Mouse (Mus musculus) layer of hippocampus, adult 9-10 months (tissue): ENCODE measurements around the gene Ptprd.

Experiments
- DNase-seq: peaks from one replicate; pipeline ENCODE4 v3.0.0; 2022; ENCODE audit warnings: low spot score

The Ptprd gene

DNA sequence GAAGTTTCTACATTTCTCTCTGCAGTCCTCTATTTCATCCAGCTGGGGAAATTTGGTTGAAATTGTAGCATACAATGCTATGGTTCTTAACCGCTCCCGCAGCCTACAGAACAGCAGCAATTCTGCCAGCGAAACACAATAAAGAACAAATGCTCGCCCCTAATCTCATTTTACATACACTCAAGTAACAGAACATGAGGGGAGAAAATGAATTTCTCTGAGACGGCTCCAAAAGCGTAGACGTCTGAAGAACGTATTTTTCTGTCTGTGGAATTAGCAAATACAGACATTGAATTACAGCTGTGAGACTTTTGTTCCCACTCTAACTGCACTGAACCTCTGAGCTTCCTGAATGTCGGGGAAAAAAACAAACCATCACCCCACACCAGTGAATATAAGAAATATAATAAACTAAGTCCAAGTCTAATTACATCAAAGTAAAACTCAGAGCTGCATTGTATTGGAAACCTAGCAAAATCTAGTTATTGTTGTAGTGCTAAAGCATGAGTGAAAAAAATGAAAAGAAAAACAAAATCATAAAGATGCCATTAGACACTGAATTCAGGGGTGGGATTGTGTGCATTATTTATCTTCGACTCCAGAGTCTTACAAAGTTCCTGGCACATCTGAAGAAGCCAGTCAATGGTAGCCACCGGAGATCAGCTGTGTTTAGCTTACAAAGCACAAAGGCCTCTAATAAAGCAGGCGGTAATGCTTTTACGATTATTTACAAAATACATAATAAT is 2187.8 kb downstream of the Ptprd start:
- DNase-seq = no peak

GRCm38 (mm10) chr4:76021670-76022069 is 2190.1 kb downstream of the Ptprd start:
- no peak for DNase-seq

DNA sequence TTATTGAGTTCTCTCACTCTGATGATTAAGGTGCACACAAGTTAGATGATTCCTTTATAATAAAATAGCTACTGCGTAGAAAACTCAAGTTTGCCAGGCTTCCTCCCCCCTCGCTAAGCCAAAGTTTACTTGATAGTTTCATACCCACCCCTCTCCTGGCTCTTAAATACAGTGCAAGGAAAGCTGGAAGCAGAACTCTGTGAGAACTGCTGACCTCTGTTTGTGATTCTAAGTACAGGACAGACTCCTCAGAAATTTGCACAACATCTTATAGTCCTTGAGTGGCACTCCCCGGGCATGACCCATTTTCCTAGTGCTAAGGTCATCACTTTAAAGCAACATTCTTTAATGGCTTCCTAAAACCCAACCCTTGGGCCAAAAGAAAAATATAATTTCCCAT is 2196.7 kb downstream of the Ptprd start:
- DNase-seq = no peak

DNA sequence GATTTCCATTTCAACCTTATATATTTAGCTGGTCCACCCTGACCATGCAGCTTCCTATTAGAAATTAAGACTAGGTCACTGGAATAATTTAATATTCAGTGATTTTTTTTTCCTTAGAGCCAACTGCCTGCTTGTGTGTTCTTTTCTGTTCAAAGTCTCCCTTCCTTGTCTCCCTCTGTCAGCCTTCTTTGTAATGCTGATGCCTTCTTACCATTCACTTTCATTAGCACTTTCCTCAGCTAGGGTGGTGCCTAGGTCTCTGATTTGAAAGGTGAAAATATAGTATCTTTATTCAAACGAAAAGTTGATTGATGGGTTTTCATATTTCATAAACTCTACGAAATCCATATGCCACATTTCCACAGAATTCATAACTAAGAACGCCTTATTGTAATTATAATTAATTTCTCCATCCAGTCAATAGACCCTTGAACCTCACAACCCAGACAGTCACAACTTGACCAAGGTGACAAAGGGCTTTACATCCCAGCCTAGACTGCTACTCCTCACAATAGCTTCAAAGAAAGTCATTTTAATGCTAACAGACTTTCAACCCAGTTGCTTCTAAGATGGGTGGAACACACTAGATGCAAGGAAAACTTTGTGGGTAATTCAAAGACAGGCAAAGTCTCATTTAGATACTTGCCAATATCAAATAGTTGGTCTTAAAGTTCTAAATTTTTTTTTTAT is 2197.5 kb downstream of the Ptprd start:
- no peak for DNase-seq

DNA sequence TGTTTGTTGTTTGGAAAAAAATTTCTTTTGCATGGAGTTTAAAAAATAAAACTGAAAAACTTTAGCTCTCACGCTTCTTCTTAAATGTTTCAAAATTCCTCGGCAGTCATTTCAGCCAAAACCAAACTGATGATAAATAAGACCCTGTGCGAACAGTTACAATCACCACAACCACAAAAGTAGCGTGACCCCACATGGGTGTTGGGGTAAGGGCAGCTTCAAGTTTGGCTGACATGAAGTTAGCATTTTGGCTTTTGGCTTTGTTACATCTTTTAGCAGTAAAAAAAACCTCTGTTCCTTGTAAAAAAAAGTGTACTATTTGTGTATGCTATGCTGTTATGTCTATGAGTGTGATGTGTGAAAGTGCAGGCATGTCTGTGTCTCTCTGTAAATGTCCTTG is 2203.2 kb downstream of the Ptprd start:
- no peak for DNase-seq

DNA sequence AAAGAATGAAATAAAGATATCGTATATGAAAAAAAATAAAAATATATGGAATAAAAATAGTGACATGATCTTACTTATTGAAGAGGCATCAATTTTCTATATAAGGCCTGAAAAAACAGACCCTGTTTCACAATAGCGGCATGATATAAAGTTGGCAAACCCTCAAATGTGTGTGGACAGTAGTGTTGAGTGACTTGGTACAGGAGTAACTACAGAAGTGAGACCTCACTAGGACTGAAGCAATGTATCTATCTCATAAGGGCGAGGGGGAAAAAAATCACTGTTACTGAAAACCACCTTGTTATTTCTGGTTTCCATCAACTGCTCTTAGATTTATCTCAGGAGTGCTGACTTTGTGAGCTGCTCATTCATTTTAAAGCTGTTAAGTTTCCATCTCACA is 2204.5 kb downstream of the Ptprd start:
- DNase-seq = no peak

- no peak for DNase-seq
These were observed 2205.0 kb downstream of the Ptprd start for GRCm38 (mm10) chr4:76006717-76007116.

DNA sequence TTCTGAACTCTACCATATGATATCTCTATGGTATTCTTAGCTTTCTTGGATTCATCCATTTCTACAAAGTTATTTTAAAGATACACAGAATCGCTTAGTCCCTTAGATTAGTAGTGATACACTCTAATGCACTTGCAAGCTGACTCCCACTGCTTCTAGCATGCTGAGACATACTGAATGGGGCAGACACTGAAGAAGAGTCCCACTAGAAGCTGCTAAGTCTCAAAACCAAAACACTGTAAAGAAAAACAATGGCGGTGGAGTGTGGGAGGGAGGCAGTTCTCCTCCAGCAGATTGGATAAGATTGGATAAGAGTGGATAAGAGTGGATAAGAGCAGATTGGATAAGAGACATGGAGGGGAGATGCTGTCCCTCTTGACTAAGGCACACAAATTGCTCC is 2207.6 kb downstream of the Ptprd start:
- DNase-seq = no peak

DNA sequence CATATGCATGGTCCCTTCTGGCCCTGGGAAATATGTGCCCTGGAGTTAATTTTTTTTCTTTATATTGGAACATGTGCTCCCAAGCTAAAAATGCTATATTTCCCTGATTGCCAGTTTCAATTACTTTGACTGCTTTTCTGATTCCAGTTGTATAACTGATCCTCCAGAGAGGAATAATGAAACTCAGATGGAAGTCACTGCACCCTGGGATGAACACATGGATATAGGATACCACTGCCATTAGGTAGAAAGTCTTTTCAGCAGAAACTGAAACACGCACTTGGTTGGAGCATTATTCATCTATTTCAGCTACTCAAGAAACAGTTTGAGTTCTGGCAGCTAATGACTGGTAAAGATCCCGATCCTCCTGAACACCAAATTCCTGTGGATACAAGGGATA is 2211.5 kb downstream of the Ptprd start:
- DNase-seq = no peak

- DNase-seq = no peak
These were observed 2215.9 kb downstream of the Ptprd start for GRCm38 (mm10) chr4:75995841-75996240.

GRCm38 (mm10) chr4:75994576-75994975 is 2217.2 kb downstream of the Ptprd start:
- DNase-seq = no peak

- no peak for DNase-seq
These were observed 2218.7 kb downstream of the Ptprd start for GRCm38 (mm10) chr4:75993092-75993491.

DNA sequence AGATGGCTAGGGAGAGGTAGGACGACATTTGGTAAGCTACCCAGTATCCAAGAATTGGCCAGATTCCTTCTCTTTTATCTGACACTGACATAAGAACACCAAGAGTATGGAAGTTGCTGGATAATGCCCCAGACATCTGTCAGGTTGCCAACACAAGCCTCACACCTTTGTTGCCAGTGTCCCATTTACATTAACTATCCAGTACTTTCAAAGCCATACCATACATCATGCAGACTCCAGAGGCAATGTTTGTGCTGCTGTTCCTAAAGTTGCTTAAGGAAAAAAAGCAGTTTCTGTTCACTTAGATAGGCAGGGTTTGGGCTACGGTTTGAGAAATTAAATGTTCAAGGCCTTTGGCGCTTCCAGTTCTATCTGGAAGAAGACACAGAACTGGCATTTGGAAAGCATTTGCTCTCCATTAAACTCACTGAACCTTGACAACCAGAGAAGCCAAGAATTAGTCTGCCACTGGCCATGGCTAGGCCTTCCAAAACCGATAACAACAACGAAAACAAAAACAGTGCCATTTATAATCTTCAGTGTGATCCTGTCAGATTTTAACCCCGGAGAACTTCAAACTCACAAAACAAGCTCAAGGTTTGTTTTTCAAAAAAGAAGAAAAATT is 2220.0 kb downstream of the Ptprd start:
- DNase-seq = no peak

GRCm38 (mm10) chr4:75974728-75975127 is 2237.0 kb downstream of the Ptprd start:
- no peak for DNase-seq

GRCm38 (mm10) chr4:75973322-75973721 is 2238.4 kb downstream of the Ptprd start:
- DNase-seq = peak; percentile 32

DNA sequence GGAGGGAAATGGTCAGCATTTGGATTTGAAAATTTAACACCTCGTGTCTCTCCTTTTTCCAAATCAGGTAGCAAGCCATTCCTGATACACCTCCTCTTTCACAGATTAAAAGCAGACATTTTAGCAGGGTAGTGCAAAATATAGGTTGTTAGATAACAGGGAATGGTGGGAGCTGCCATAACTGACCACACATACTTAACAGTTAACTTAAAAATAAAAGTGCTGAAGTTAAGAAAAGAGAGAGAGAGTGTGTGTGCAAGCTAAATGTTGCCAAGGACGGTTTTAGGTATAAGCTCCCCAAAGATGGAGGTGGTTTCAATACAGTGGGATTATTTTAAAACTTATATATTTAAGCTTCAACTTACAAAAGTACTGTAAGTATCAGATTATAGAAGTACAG is 2241.8 kb downstream of the Ptprd start:
- no peak for DNase-seq

DNA sequence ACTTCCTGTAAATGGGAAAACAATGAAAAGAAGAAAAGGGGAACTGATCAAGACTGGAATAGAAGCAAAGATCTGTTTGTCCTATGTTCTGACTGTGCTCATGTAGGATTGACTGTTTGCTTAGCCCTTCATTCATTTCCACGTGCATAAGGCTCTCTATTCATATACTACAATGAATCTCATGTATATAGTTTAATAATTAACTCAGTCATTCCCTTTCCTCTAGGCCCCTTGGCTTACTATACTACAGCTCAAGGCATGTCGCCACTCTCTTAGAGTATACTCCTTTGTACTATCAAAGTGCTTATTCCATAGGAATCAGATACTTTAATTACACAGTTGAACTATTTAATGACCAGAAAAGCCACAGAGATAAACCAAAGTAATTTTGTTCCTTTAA is 2243.1 kb downstream of the Ptprd start:
- no peak for DNase-seq

DNA sequence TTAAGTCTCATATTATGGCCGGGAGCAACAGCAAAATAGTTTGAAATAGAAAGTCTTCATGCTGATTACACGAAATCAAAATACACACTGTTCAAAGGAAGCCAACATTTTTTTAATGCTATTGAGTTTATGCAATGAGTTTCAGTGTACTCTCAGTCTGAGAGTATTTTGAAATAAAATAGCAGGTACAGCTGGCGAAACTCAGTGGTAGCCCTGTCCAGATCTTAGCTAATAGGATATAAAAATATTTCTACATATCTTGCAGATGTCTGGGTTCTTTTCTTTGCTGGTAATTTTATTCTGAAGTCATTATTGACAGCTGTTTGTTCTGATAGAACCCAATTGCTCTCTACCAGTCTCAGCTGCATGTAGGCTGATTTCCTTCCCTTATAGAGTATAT is 2246.0 kb downstream of the Ptprd start:
- no peak for DNase-seq

DNA sequence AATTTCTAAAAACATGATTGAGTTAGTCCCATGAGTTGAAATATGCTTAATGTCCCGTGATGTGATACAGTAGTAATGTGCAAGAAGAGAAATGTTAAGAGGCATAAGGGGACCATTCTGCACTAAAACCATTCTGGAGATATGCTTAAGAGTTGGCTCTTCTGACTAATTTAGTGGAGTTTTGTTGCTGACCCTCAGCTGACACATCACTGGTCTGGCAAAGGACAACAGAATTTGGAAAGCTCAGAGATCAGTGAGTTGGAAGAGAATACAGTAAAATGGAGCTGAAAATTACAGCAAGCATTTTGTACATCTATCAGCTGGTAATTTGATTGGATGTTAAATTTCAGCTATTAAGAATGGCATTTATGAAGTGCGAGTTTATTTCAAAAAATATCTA is 2248.8 kb downstream of the Ptprd start:
- no peak for DNase-seq

- no peak for DNase-seq
These were observed 2249.9 kb downstream of the Ptprd start for GRCm38 (mm10) chr4:75961865-75962264.

GRCm38 (mm10) chr4:75953349-75954060 is 2258.3 kb downstream of the Ptprd start:
- no peak for DNase-seq

DNA sequence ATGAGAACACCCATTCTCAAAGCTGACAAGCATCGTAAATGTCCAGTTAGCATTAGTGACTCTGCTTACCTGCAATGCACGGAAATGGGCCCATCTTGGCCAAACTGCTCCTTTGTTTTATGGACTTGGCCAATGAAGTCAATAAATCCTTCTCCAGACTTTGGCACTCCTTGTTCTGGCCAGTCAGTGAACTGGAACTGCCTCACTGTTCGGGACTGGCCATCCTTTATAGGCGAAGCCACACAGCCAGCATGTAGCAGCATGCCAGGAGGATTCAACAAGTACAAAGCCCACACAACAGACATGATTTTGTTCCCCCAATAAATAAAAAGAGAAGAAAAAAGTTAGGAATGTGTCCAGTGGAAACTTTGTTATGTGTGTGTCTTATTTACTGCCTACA is 2261.2 kb downstream of the Ptprd start:
- DNase-seq = no peak

DNA sequence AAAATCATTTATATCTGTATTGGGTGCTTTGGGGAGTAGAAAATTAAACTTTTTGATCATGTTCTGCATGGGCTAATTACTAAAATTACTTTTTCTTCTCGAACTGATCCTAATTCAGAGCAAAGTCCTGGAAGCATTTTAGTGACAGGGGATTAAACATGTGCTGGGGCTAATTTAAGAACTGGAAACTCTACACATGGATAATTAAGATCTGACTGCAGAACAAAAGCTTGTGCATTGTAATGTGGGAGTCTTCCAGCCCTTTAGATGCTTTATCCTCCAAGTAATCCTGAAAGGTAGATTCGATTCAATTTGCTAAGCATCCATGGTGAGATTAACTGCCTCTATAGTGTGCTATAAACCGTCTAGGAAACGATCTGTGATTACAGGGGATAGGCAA is 2316.9 kb downstream of the Ptprd start:
- no peak for DNase-seq
